Mouse (Mus musculus) MEL (cell line): Measurements from ENCODE around the gene Npas3. TPM values are rescaled to one million over a fixed set of nuclear protein-coding genes. Genes with fewer than 3 reads are reported as not detected.

Experiments used
- DNase-seq: peaks from one replicate; pipeline ENCODE4 v3.0.0; 2011; ENCODE audit warnings: low read depth, low spot score
- H3K27ac ChIP-seq: 2 replicates; pipeline ENCODE4 v1.5.1; 2012; ENCODE audit warnings: low read depth, mild to moderate bottlenecking, control low read depth, low read length, moderate library complexity; ENCODE audit not compliant: control insufficient read depth
- H3K27me3 ChIP-seq, 2 experiments: fragments of 150-350 bp in 1 of 2; sonication (generic) in 1 of 2; 2 replicates each; pipeline ENCODE4 v1.6.1; 2012; ENCODE audit warnings: low read length in 2 of 2, mild to moderate bottlenecking in 2 of 2, improper control_type of control experiment in 1 of 2, moderate library complexity in 1 of 2; ENCODE audit not compliant: insufficient read depth in 2 of 2, control insufficient read depth in 1 of 2
- H3K36me3 ChIP-seq, 2 experiments: 2 replicates each; pipeline ENCODE4 v1.6.1; 2012 to 2014; ENCODE audit warnings: low read length in 2 of 2, improper control_type of control experiment in 1 of 2, inconsistent platforms in 1 of 2, mild to moderate bottlenecking in 1 of 2; ENCODE audit not compliant: insufficient read depth in 2 of 2, control insufficient read depth in 1 of 2
- H3K4me1 ChIP-seq, 2 experiments: fragments of 150-350 bp in 1 of 2; sonication (generic) in 1 of 2; 2 replicates each; pipeline ENCODE4 v1.6.1; 2012; ENCODE audit warnings: low read length in 2 of 2, improper control_type of control experiment in 1 of 2, mild to moderate bottlenecking in 1 of 2; ENCODE audit not compliant: insufficient read depth in 2 of 2, control insufficient read depth in 1 of 2
- H3K4me3 ChIP-seq, 2 experiments: fragments of 150-350 bp in 1 of 2; sonication (generic) in 1 of 2; 2 replicates each; pipeline ENCODE4 v1.5.1; 2012; ENCODE audit warnings: low read depth in 2 of 2, low read length in 2 of 2, mild to moderate bottlenecking in 2 of 2, moderate library complexity in 2 of 2, control low read depth in 1 of 2, improper control_type of control experiment in 1 of 2; ENCODE audit not compliant: control insufficient read depth in 1 of 2, insufficient read depth in 1 of 2
- H3K79me2 ChIP-seq: 2 replicates; pipeline ENCODE4 v1.6.1; 2012; ENCODE audit warnings: mild to moderate bottlenecking, low read length, moderate library complexity; ENCODE audit not compliant: control insufficient read depth, poor library complexity, insufficient read depth
- H3K9ac ChIP-seq: 2 replicates; pipeline ENCODE4 v1.6.1; 2012; ENCODE audit warnings: low read depth, mild to moderate bottlenecking, control low read depth, low read length, moderate library complexity; ENCODE audit not compliant: control insufficient read depth, poor library complexity, severe bottlenecking
- H3K9me3 ChIP-seq: fragments of 150-350 bp; sonication (generic); replicated peaks from 2 replicates; pipeline ENCODE4 v1.6.1; 2012; ENCODE audit warnings: mild to moderate bottlenecking, low read length, improper control_type of control experiment, moderate library complexity; ENCODE audit not compliant: insufficient read depth
- BHLHE40 ChIP-seq: IDR thresholded peaks from 2 replicates; pipeline ENCODE4 v1.6.1; 2012; ENCODE audit warnings: low read depth, mild to moderate bottlenecking, inconsistent platforms, low read length, improper control_type of control experiment, borderline replicate concordance
- CHD1 ChIP-seq: IDR thresholded peaks from 2 replicates; pipeline ENCODE4 v1.6.1; 2012; ENCODE audit warnings: low read depth, mild to moderate bottlenecking, inconsistent platforms, low read length, improper control_type of control experiment
- CTCF ChIP-seq, 3 experiments: IDR thresholded peaks in 2 of 3; conservative IDR thresholded peaks in 1 of 3; 2 replicates each; pipeline ENCODE4 v1.5.1; 2011 to 2012; ENCODE audit warnings: low read length in 3 of 3, low read depth in 2 of 3, mild to moderate bottlenecking in 2 of 3, improper control_type of control experiment in 1 of 3, inconsistent platforms in 1 of 3, mixed read lengths in 1 of 3, moderate library complexity in 1 of 3; ENCODE audit not compliant: control insufficient read depth in 1 of 3, insufficient read depth in 1 of 3, poor library complexity in 1 of 3, severe bottlenecking in 1 of 3
- E2F4 ChIP-seq: IDR thresholded peaks from 2 replicates; pipeline ENCODE4 v1.6.1; 2011; ENCODE audit warnings: low read depth, low read length, improper control_type of control experiment, borderline replicate concordance
- ELF1 ChIP-seq: IDR thresholded peaks from 2 replicates; pipeline ENCODE4 v1.6.1; 2014; ENCODE audit warnings: low read depth, mild to moderate bottlenecking, inconsistent platforms, low read length, improper control_type of control experiment, moderate library complexity
- EP300 ChIP-seq, 2 experiments: IDR thresholded peaks; 2 replicates each; pipeline ENCODE4 v1.6.1; 2011; ENCODE audit warnings: improper control_type of control experiment in 2 of 2, low read length in 2 of 2, low read depth in 1 of 2, mild to moderate bottlenecking in 1 of 2
- ETS1 ChIP-seq: IDR thresholded peaks from 2 replicates; pipeline ENCODE4 v1.6.1; 2012; ENCODE audit warnings: low read depth, mild to moderate bottlenecking, inconsistent platforms, low read length, improper control_type of control experiment, moderate library complexity
- GABPA ChIP-seq: IDR thresholded peaks from 2 replicates; pipeline ENCODE4 v1.6.1; 2012; ENCODE audit warnings: low read depth, mild to moderate bottlenecking, inconsistent platforms, low read length, improper control_type of control experiment, moderate library complexity
- KAT2A ChIP-seq: conservative IDR thresholded peaks from 2 replicates; pipeline ENCODE4 v1.6.1; 2012; ENCODE audit warnings: low read depth, low read length, improper control_type of control experiment, inconsistent platforms
- MAX ChIP-seq: IDR thresholded peaks from 2 replicates; pipeline ENCODE4 v1.6.1; 2011; ENCODE audit warnings: low read length, improper control_type of control experiment
- MYB ChIP-seq: IDR thresholded peaks from 2 replicates; pipeline ENCODE4 v1.6.1; 2011; ENCODE audit warnings: mild to moderate bottlenecking, low read depth, low read length, improper control_type of control experiment
- MYC ChIP-seq: IDR thresholded peaks from 2 replicates; pipeline ENCODE4 v1.6.1; 2011; ENCODE audit warnings: low read depth, mild to moderate bottlenecking, low read length, improper control_type of control experiment, moderate library complexity
- NELFE ChIP-seq: IDR thresholded peaks from 2 replicates; pipeline ENCODE4 v1.6.1; 2011; ENCODE audit warnings: low read depth, low read length, improper control_type of control experiment
- POLR2A ChIP-seq, 2 experiments: IDR thresholded peaks; 2 replicates each; pipeline ENCODE4 v1.6.1; 2011 to 2012; ENCODE audit warnings: low read length in 2 of 2, mild to moderate bottlenecking in 2 of 2, control low read depth in 1 of 2, improper control_type of control experiment in 1 of 2, low read depth in 1 of 2, moderate library complexity in 1 of 2; ENCODE audit not compliant: control insufficient read depth in 1 of 2, insufficient read depth in 1 of 2, poor library complexity in 1 of 2
- POLR2AphosphoS2 ChIP-seq: IDR thresholded peaks from 2 replicates; pipeline ENCODE4 v1.6.1; 2011; ENCODE audit warnings: low read length, improper control_type of control experiment
- SIN3A ChIP-seq: IDR thresholded peaks from 2 replicates; pipeline ENCODE4 v1.6.1; 2012; ENCODE audit warnings: low read length, improper control_type of control experiment, inconsistent platforms
- SMC3 ChIP-seq: IDR thresholded peaks from 2 replicates; pipeline ENCODE4 v1.6.1; 2011; ENCODE audit warnings: low read depth, low read length, improper control_type of control experiment
- UBTF ChIP-seq: IDR thresholded peaks from 2 replicates; pipeline ENCODE4 v1.6.1; 2012; ENCODE audit warnings: low read depth, mild to moderate bottlenecking, inconsistent platforms, low read length, improper control_type of control experiment, moderate library complexity, borderline replicate concordance; ENCODE audit not compliant: insufficient read depth
- USF1 ChIP-seq: IDR thresholded peaks from 2 replicates; pipeline ENCODE4 v1.6.1; 2014; ENCODE audit warnings: low read depth, mild to moderate bottlenecking, inconsistent platforms, low read length, improper control_type of control experiment, moderate library complexity
- ZKSCAN1 ChIP-seq: IDR thresholded peaks from 2 replicates; pipeline ENCODE4 v1.6.1; 2012; ENCODE audit warnings: low read depth, mild to moderate bottlenecking, inconsistent platforms, low read length, improper control_type of control experiment, moderate library complexity
- ZMIZ1 ChIP-seq: IDR thresholded peaks from 2 replicates; pipeline ENCODE4 v1.6.1; 2012; ENCODE audit warnings: low read depth, mild to moderate bottlenecking, inconsistent platforms, low read length, improper control_type of control experiment, moderate library complexity
- polyA plus RNA-seq, 2 experiments: library from polyadenylated mRNA; stranded (reverse) in 1 of 2; unstranded in 1 of 2; fragments of >175 nt in 1 of 2; fragments of >200 nt in 1 of 2; gene quantifications; 2 replicates each; pipeline versions ENCODE4 v1.2.1 to v1.2.4; 2012; ENCODE audit warnings: low replicate concordance in 2 of 2, low read depth in 1 of 2; ENCODE audit not compliant: insufficient read length in 2 of 2, insufficient read depth in 1 of 2, missing spikeins in 1 of 2
- total RNA-seq: library from RNA; depleted of rRNA; stranded (reverse); fragments of 300-350 nt; gene quantifications from 2 replicates; pipeline ENCODE4 v1.2.3, GENCODE M21; 2012

Gene Npas3
- total and polyA plus RNA-seq, 3 experiments = not detected

DNA sequence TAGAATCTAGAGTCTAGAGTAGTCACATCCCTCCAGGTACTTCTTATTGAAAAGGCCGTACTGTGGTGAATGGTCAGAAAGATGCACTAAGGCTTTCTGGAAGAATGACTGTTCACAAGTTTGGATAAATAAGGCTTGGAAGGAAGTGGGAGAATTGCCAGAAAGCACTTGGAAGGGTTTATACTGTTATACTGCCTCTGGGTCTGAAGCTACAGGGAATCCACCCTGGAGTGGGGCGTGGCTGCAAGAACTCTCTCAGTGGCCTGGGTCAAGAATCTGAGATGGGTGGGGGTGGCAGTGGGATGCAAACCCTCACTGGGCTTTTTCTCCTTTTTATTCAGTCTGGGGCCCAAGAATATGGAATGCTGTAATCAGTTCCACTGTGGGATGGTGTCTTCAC, 72.0 kb downstream of the Npas3 start:
- no peaks in the 10 kb centered on the region for H3K4me1 ChIP-seq
- no peaks in the 10 kb centered on the region for H3K36me3 ChIP-seq
- TF ChIP-seq CHD1 = no peak
- TF ChIP-seq POLR2AphosphoS2 = no peak
- TF ChIP-seq KAT2A = no peak
- TF ChIP-seq GABPA = no peak
- H3K9ac ChIP-seq = no peak overlapping the region
- H3K4me3 ChIP-seq = no peak overlapping the region
- no peak overlapping the region for H3K27ac ChIP-seq
- no peak for DNase-seq
- no peaks in the 10 kb centered on the region for H3K27me3 ChIP-seq
- H3K79me2 ChIP-seq = no peaks in the 10 kb centered on the region
- no peaks in the 10 kb centered on the region for H3K9me3 ChIP-seq

DNA sequence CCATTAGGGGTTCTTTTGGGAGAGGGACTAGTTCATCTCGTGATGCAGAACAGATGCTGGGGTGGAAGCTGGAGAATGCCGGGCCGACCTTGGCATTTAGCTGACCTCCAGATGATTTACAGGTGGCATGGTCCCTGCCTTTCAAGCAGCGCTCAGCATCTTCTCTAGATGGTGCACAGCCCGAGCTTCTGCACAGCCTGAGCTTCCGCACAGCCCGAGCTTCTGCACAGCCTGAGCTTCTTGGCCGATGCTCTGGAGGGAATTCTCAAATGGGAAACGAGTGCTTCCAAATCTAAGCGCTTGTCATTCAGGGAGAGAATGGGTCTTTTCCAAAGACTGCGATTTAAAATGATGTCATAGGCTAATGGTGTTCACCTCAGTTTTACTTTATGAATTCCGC, 72.5 kb downstream of the Npas3 start:
- no peaks in the 10 kb centered on the region for H3K36me3 ChIP-seq
- no peaks in the 10 kb centered on the region for H3K9me3 ChIP-seq
- H3K4me3 ChIP-seq = no peak overlapping the region
- TF ChIP-seq USF1 = no peak
- TF ChIP-seq ETS1 = no peak
- no peak for TF ChIP-seq CHD1
- no peak for TF ChIP-seq ZMIZ1
- no peak for TF ChIP-seq ZKSCAN1
- no peak for TF ChIP-seq POLR2A (IDR thresholded peaks at IDR 0.05; ENCODE audit: control insufficient read depth in 1 of 2, insufficient read depth in 1 of 2, low read depth in 1 of 2, low read length in 2 of 2, poor library complexity in 1 of 2)
- no peak for TF ChIP-seq UBTF
- TF ChIP-seq BHLHE40 = no peak
- TF ChIP-seq SIN3A = no peak
- TF ChIP-seq SMC3 = no peak
- no peak for TF ChIP-seq MYB
- no peak for TF ChIP-seq MAX
- TF ChIP-seq GABPA = no peak
- TF ChIP-seq MYC = no peak
- no peak for TF ChIP-seq NELFE
- TF ChIP-seq E2F4 = no peak
- no peak for TF ChIP-seq EP300 (IDR thresholded peaks at IDR 0.05; ENCODE audit: low read depth in 1 of 2, low read length in 2 of 2)
- TF ChIP-seq CTCF (IDR thresholded peaks at IDR 0.05 in 2 of 3, conservative IDR thresholded peaks at IDR 0.05 in 1 of 3; ENCODE audit: control insufficient read depth in 1 of 3, insufficient read depth in 1 of 3, low read depth in 2 of 3, low read length in 3 of 3, poor library complexity in 1 of 3, severe bottlenecking in 1 of 3) = no peak
- TF ChIP-seq ELF1 = no peak
- DNase-seq = no peak
- H3K4me1 ChIP-seq = no peaks in the 10 kb centered on the region
- no peak overlapping the region for H3K27ac ChIP-seq
- H3K27me3 ChIP-seq = no peaks in the 10 kb centered on the region
- no peaks in the 10 kb centered on the region for H3K79me2 ChIP-seq
- H3K9ac ChIP-seq = no peak overlapping the region
